Mouse (Mus musculus) myocyte (in vitro differentiated cells): ENCODE data around the gene Pth1r. TPM values are rescaled to one million over a fixed set of nuclear protein-coding genes. Genes with fewer than 3 reads are reported as not detected.

Experiments used
- H3K27me3 ChIP-seq: one replicate; pipeline ENCODE4 v1.6.1; 2011; ENCODE audit not compliant: control insufficient read depth, insufficient read depth, insufficient read length
- H3K36me3 ChIP-seq: one replicate; pipeline ENCODE4 v1.6.1; 2011; ENCODE audit not compliant: control insufficient read depth, insufficient read depth
- H3K4me2 ChIP-seq: one replicate; pipeline ENCODE4 v1.6.1; 2011; ENCODE audit warnings: low read depth, control low read depth
- H3K4me3 ChIP-seq: one replicate; pipeline ENCODE4 v1.5.1; 2011; ENCODE audit warnings: mild to moderate bottlenecking, control low read depth, moderate library complexity
- H3K79me2 ChIP-seq: one replicate; pipeline ENCODE4 v1.6.1; 2011; ENCODE audit not compliant: control insufficient read depth, insufficient read depth
- H3ac ChIP-seq: one replicate; pipeline ENCODE4 v1.6.1; 2011; ENCODE audit not compliant: control insufficient read depth, insufficient read length
- CEBPB ChIP-seq: IDR thresholded peaks from 2 replicates; pipeline ENCODE4 v1.6.1; 2011; ENCODE audit warnings: mild to moderate bottlenecking, moderate library complexity; ENCODE audit not compliant: poor library complexity, insufficient read depth, severe bottlenecking
- E2F4 ChIP-seq: IDR thresholded peaks from one replicate; pipeline ENCODE4 v1.6.1; 2011; ENCODE audit warnings: mild to moderate bottlenecking, control low read depth, moderate library complexity; ENCODE audit not compliant: insufficient read depth
- MAX ChIP-seq: IDR thresholded peaks from one replicate; pipeline ENCODE4 v1.6.1; 2011; ENCODE audit warnings: low read depth, mild to moderate bottlenecking, control low read depth
- MYOD1 ChIP-seq, 3 experiments: IDR thresholded peaks; one replicate each; pipeline ENCODE4 v1.6.1; 2011; ENCODE audit warnings: control low read depth in 2 of 3, low read depth in 2 of 3, mild to moderate bottlenecking in 2 of 3, moderate library complexity in 1 of 3; ENCODE audit not compliant: insufficient read length in 2 of 3, control insufficient read depth in 1 of 3
- MYOG ChIP-seq, 3 experiments: IDR thresholded peaks; one replicate each; pipeline ENCODE4 v1.6.1; 2011; ENCODE audit warnings: control low read depth in 2 of 3, low read depth in 2 of 3, mild to moderate bottlenecking in 2 of 3; ENCODE audit not compliant: insufficient read length in 2 of 3, control insufficient read depth in 1 of 3, insufficient read depth in 1 of 3
- POLR2A ChIP-seq: IDR thresholded peaks from one replicate; pipeline ENCODE4 v1.6.1; 2011; ENCODE audit warnings: low read depth, mild to moderate bottlenecking, control low read depth, moderate library complexity; ENCODE audit not compliant: insufficient read length
- POLR2AphosphoS2 ChIP-seq: IDR thresholded peaks from one replicate; pipeline ENCODE4 v1.6.1; 2011; ENCODE audit warnings: low read depth, control low read depth; ENCODE audit not compliant: insufficient read length
- REST ChIP-seq: IDR thresholded peaks from one replicate; pipeline ENCODE4 v1.6.1; 2011; ENCODE audit warnings: mild to moderate bottlenecking, control low read depth, moderate library complexity; ENCODE audit not compliant: insufficient read depth, insufficient read length
- SRF ChIP-seq: IDR thresholded peaks from one replicate; pipeline ENCODE4 v1.6.1; 2011; ENCODE audit warnings: low read depth; ENCODE audit not compliant: control insufficient read depth, insufficient read length
- TCF12 ChIP-seq: IDR thresholded peaks from one replicate; pipeline ENCODE4 v1.6.1; 2011; ENCODE audit warnings: mild to moderate bottlenecking, control low read depth; ENCODE audit not compliant: poor library complexity, insufficient read depth, severe bottlenecking
- TCF3 ChIP-seq: IDR thresholded peaks from one replicate; pipeline ENCODE4 v1.6.1; 2011; ENCODE audit warnings: low read depth, control low read depth; ENCODE audit not compliant: insufficient read length
- USF1 ChIP-seq: IDR thresholded peaks from one replicate; pipeline ENCODE4 v1.6.1; 2011; ENCODE audit warnings: low read depth, mild to moderate bottlenecking, control low read depth, moderate library complexity
- polyA plus RNA-seq: library from polyadenylated mRNA; unstranded; fragments of >200 nt; fragmentation: generic; extraction: Trizol; gene quantifications from one replicate; pipeline ENCODE4 v1.2.1, GENCODE M21; 2012; ENCODE audit warnings: missing spikeins

Gene Pth1r
- polyA plus RNA-seq, 1 experiment, result 0.20 TPM

- Histone ChIP-seq H3K36me3 (peaks cover 10% of the 10 kb centered on the region), H3ac (no peak overlapping the region), H3K4me3 (no peak overlapping the region), H3K4me2 (no peak overlapping the region), H3K79me2 (no peaks in the 10 kb centered on the region), H3K27me3 (no peaks in the 10 kb centered on the region)
- TF ChIP-seq USF1 (no peak), E2F4 (no peak), MAX (no peak), SRF (no peak), MYOG (IDR thresholded peaks at IDR 0.05; ENCODE audit: control insufficient read depth in 1 of 3, insufficient read depth in 1 of 3, insufficient read length in 2 of 3, low read depth in 2 of 3) (no peak), TCF12 (no peak), POLR2AphosphoS2 (no peak), CEBPB (no peak), MYOD1 (IDR thresholded peaks at IDR 0.05; ENCODE audit: control insufficient read depth in 1 of 3, insufficient read length in 2 of 3, low read depth in 2 of 3) (no peak), REST (no peak), POLR2A (no peak), TCF3 (no peak)
Observed at GRCm38 (mm10) chr9:110715426-110715825, 31.5 kb downstream of the Pth1r start.

DNA sequence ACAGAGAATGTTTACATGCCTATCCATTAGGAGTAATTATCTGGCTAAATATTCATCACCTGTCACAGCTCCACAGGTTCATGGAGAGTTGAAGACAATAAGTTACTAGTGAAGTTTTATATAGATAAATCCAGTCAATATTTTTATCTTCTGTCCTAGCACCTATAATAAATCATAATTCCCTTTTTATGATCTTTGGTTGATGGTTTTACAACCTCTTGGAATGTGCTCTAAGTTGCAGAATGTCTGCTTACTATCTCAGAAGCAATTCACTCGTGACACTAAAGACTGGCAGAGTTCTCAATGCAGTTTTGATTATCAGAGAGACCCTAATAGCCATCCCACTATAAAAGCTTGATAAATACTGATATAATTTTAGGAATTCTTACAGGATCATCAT, 33.6 kb downstream of the Pth1r start:
- no peaks in the 10 kb centered on the region for H3K27me3 ChIP-seq
- H3ac ChIP-seq, result no peak overlapping the region
- H3K4me2 ChIP-seq, result no peak overlapping the region
- H3K79me2 ChIP-seq, result no peaks in the 10 kb centered on the region
- H3K36me3 ChIP-seq, result peaks cover 10% of the 10 kb centered on the region
- no peak overlapping the region for H3K4me3 ChIP-seq
- no peak for TF ChIP-seq E2F4
- TF ChIP-seq TCF12, result no peak
- no peak for TF ChIP-seq REST
- no peak for TF ChIP-seq CEBPB

DNA sequence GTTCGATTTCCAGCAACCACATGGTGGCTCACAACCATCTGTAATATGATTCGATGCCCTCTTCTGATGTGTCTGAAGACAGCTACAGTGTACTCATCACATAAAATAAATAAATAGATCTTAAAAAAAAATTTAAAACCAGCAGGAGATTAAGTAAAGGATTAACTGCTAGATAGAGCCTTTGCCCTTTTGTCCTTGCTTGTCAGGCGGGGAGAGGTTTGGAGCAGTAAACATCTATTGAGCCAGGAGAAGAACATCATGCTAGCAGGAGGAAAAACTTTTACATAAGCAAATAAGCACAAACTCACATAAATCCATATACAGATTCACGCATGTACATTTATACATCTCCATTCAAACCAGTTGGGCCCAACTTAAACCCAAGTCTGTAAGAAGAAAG, 34.4 kb downstream of the Pth1r start:
- Histone ChIP-seq H3K4me3 (no peak overlapping the region), H3K36me3 (peaks cover 10% of the 10 kb centered on the region), H3K79me2 (no peaks in the 10 kb centered on the region), H3ac (no peak overlapping the region), H3K27me3 (no peaks in the 10 kb centered on the region), H3K4me2 (no peak overlapping the region)
- TF ChIP-seq E2F4 (no peak), TCF12 (no peak), SRF (no peak), MAX (no peak), MYOD1 (IDR thresholded peaks at IDR 0.05; ENCODE audit: control insufficient read depth in 1 of 3, insufficient read length in 2 of 3, low read depth in 2 of 3) (no peak), POLR2A (no peak), MYOG (IDR thresholded peaks at IDR 0.05; ENCODE audit: control insufficient read depth in 1 of 3, insufficient read depth in 1 of 3, insufficient read length in 2 of 3, low read depth in 2 of 3) (no peak), USF1 (no peak), TCF3 (no peak), CEBPB (no peak), POLR2AphosphoS2 (no peak), REST (no peak)

DNA sequence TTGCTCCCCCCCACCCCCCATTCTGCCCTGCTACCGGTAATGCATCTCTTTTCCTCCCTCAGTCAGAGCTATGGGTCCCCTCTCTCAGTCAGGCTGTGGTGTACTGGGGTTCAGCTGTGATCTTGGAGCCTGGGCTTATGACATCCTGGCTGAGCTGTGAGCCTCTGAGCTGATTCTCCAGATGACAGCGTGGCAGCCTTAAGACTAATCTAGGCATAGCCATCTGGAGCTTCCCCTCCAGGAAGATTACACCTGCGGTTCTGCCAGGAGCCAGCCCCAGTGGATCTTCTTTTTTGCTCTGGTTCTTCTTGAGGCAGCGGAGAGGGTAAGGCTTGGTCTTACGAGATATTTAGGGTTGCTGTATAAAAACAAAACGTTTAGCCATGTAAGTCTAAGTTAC, 34.9 kb downstream of the Pth1r start:
- Histone ChIP-seq H3K4me2 (no peak overlapping the region), H3K79me2 (no peaks in the 10 kb centered on the region), H3K4me3 (no peak overlapping the region), H3ac (no peak overlapping the region), H3K27me3 (no peaks in the 10 kb centered on the region), H3K36me3 (peaks cover 10% of the 10 kb centered on the region)
- TF ChIP-seq TCF12, result no peak
- no peak for TF ChIP-seq E2F4
- no peak for TF ChIP-seq POLR2A

- H3K4me2 ChIP-seq, result no peak overlapping the region
- H3K79me2 ChIP-seq, result no peaks in the 10 kb centered on the region
- peaks cover 10% of the 10 kb centered on the region for H3K36me3 ChIP-seq
- H3K27me3 ChIP-seq, result no peaks in the 10 kb centered on the region
- H3ac ChIP-seq, result no peak overlapping the region
- no peak overlapping the region for H3K4me3 ChIP-seq
- TF ChIP-seq POLR2AphosphoS2 (no peak), CEBPB (no peak), TCF3 (no peak), MYOD1 (IDR thresholded peaks at IDR 0.05; ENCODE audit: control insufficient read depth in 1 of 3, insufficient read length in 2 of 3, low read depth in 2 of 3) (no peak), MAX (no peak), REST (no peak), E2F4 (no peak)
Observed at GRCm38 (mm10) chr9:110711532-110711931, 35.4 kb downstream of the Pth1r start.
